Mouse (Mus musculus): ENCODE data around the gene Tmem201.
A peak's percentile ranks its signal among the peaks of the same experiment; 100 is the strongest.

Gene Tmem201

DNA sequence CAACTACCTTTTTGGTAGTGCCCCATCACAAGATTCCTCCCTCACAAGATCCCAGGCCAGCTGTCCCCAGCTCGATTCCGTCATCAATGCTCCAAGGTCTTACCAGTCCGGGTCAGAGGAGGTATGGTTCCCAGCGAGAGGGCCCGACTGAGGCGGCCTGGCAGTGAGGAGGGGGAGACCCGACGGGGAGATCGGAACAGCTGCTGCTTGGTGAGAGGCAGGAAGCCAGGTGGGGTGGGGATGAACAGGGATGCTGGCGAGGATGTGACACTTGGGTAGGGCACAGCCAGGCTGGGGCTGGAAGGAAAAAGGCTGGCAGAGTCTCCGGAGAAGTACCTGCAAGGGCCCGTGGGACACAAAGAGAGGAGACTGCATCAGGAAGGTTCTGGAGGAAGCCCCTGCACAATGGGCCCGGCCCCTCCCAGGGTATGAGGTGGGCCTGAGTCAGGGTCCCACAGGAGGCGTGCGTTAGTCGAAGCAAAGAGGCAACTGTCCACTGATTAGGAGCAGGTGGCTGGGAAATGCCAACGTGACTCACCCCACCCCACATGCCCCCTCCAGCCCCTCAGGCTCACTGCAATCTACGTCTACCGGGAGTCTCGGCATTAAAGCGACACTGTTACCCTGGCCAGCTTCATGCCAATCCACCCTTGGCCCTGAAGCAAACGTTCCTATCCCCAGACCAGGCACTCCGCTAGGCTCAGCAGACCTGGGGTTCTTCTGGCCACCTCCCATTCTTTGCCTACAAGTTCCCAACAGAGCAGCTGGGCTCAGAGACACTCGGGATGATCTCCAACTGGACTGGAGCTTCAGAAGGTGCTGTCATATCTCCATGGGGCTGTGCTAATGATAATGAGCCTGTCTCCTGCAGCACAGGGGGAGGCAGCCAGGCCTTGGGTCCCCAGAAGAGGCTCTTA lies 15.5 kb downstream of the Tmem201 start:
- no peak for DNase-seq (ENCODE audit: low spot score in 2 of 2)

DNA sequence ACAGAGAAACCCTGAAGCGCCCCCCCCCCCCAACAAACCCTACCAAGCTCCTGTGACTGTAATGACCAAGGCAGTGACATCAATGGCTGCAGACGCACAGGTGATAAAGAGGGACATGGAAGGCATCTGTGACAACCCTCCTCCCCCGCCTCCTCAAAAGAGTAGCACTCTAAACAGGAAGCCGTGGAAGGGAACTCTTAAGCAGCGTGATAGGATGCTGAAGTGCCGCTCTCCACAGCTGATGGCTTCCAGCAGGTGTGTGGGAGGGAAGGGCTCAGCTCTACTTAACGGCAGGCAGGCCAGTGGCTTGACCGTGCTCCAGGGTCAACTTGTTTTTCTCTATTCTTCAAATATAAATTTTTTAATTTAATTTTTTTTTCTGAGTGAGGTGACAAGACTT lies 16.7 kb downstream of the Tmem201 start:
- no peak for DNase-seq (ENCODE audit: low spot score in 2 of 2)

DNA sequence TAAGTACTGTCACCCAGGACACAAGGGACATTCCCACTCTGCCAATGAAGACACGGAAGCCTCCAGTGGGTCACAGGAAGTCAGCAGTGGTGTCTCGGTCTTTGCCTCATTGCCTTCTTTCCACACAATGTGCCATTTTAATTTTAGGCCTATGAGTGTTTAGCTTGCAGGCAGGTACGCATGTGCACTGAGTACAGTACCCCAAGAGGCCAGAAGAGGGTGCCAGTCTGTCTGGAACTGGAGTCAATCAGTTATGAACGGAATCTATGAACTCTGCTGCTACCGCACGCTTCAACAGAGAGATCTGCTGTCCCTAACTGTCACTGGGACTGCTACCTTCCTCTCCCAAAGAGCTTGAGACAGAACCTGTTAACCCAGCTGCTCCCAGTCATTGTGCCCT lies 18.2 kb downstream of the Tmem201 start:
- DNase-seq (ENCODE audit: low spot score in 2 of 2): peak in 1 of 2 experiments; percentile 46

DNA sequence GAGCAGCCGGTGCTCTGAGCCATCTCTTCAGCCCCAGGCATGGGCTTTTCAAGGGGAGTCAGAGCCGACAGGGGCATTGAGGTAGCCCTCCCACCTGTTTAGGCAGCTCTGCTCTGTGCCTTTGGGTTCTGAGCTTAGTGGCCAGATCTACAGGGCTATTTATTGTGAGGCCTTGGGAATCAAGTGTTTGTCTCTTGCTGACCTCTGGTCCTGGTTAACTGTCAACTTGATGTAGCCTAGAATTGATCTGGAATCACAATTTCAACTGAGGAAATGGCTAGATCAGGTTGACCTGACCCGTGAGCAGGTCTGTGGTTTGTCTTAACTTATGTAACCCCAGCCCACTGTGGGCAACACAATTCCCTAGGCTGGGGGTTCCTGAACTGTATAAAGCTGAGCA lies 23.3 kb downstream of the Tmem201 start:
- no peak for DNase-seq (ENCODE audit: low spot score in 2 of 2)

DNA sequence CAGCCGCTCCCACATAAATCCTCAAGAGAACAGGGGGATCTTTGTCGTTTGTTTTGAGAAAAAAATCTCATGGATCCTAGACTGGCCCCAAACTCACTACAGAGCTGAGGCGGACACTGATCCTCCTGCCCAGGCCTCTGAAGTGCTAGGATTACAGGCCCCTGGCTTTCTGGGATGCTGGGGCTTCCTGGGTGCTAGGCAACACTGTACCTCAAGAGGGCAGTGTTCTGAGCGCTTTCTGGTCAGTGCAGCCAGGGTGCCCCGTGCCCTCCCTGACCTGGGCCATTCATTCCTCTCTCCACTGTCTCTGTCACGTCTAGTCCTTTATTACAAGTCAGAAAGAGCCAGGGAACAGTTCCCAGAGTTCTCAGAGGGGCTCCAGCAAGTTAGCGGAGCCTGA lies 25.9 kb downstream of the Tmem201 start:
- peak in 1 of 2 experiments; percentile 47 for DNase-seq (ENCODE audit: low spot score in 2 of 2)

DNA sequence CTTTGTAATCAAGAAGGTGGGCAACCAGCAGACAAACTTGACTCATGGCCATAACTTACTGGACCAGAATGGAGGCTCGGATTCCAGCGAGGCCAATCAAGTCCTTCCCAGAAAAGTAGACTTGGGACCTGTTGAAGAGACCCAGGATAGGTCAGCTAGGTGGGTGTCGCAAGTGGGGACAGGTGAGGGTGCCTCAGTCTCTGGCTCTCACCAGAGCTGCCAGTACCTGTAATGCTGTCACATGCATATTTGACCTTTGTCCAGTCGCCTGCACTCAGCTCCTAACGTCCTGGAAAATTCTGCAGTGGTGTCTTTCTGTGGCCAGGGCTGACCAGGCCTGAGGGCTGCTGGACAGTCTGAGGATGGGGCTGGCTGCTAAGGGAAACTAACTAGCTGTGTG lies 26.4 kb downstream of the Tmem201 start:
- DNase-seq (ENCODE audit: low spot score in 2 of 2): no peak

DNA sequence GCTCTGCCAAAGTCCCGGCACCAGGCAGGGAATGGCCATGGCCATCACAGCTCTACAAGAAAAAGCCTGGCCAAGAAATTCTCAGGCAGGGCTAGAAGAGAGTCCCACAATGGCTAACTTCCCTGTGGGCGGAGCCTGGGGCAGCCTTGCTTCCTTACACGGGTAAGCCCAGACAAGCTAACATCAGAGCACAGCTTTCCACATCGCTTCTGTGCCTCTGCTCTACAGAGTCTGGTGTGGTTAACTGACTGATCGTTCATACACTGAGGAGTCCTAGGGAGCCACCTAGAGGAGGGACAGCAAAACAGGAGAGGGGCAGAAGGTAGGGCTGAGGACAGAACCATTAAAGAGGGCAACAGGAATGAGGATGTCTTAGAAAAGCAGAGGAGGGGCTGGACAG lies 27.3 kb downstream of the Tmem201 start:
- peak; percentile 70 to 75 for DNase-seq (ENCODE audit: low spot score in 2 of 2)

DNA sequence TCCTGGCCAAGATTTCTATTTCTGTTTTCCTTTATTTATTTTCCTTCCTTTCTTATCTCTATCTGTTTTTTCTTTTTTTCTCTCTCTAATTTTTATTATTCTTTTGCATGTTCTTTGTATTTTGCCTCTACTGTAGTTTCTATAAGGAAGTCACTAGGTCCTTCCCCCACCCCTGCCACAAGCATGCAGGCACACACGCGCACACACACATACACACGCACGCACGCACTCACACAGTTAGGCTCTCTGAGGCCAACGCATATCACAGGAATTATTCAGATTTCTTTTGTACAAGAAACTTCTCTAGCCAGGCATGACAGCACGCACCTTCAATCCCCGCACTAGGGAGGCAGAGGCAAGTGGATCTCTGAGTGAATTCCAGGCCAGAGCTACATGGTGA lies 31.9 kb downstream of the Tmem201 start:
- no peak for DNase-seq (ENCODE audit: low spot score in 2 of 2)

DNA sequence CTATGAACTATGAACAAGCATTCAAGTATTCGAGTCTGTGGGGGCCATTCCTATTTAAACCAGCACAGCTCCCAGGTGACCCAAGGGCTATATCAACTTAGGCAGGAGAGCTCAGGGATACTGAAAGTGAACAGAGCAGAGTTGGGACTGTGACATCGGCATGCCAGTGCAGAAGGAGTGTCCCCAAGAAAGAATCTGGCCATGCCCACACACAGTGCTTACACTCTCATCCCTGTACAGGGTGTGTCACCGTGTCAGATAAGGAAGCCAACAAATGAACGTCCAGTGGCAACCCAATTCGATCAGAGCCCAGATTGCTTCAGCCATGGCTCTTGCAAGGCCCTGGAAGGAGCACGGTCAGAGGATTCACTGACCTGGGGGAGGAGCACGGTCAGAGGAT lies 32.5 kb downstream of the Tmem201 start:
- DNase-seq (ENCODE audit: low spot score in 2 of 2): no peak

DNA sequence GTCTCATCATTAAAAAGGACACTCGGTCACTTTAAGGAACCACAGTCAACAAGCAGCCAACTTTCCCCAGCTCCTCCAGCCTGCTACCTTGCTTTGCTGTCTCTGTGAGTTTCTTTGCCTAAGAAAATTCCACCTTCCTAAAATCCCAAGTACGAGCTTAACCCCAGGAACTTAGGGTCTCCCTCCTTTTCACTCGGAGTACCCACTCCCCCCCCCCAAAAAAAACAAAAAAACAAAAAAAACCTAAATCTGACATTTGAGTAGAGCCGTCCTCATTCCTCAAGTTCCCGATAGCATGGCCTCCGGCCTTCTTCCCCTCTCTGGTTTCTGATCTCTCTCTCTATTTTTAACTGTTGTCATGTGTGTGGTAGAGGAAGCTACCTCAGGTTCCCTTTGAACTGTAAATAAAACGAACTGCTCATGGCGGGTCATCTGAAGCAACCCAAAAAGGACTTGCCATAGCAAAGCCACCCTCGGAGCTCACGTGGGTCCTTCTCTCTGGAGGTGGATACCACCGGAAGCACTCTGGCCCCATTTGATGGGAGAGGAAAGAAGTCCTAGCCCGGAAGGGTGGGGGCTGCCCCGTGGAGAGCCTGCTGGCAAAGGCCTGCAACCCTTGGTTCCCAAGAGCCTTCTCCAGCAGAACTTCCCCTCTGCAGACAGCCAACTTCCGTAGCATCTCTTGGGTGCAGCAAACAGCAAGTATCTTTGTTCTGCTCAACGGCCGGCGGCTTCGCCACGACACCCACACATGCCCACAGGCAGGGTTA lies 35.4 kb downstream of the Tmem201 start, which contains the start of gene Pik3cd:
Pik3cd (minus strand) TSS at position 362 of the 770 bp plus-strand sequence.
- peak; percentile 39 to 46 for DNase-seq (ENCODE audit: low spot score in 2 of 2)

DNA sequence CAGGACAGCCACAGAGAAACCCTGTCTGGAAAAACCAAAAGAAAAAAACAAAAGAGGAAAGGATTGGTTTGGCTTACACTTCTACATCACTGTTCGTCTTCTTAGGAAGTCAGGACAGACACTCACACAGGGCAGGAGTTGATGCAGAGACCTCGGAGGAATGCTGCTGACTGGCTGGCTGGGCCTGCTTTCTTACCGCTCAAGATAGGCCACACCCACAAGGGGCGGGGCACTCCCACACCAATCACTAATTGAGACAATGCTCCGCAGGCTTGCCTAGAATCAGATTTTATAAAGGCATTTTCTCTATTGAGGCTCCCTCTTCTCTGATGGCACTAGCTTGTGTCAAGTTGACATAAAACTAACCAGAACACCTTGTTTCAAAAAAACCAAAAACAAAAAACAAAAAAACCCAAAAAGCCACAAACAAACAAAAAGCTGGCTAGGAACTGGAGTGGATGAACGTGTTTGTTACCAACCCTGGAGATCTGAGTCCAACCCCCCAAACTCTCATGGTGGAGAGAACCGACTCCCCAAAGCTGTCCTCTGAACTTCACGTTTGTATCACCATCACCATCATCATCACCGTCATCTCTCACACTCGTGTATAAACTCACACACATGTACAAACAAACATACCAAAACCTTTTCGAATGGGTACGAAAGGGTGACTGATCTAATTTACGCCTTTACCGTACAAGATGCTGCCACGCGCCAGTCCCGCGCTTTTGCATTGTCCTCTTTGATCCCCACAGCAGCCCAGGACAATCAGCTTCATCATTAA lies 36.2 kb downstream of the Tmem201 start:
- DNase-seq (ENCODE audit: low spot score in 2 of 2): peak; percentile 66 to 71

DNA sequence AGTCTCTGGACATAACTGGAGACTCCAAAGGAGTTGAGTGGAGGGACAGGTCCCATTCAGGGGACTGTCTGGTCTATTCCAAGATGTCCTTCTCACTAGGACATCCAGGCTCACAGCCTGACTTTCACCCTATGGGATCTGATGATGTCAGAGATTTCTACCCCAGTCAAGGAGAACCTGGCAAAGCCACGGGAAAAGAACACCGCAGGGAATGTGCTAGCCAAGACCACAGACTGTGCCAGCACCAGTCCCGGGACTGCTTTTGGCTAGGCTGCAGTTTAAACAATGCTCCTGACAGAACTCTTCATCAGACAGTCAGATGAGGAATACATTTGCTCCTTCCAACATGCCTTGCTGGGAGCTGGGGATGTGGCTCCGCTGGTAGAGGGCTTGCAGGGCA lies 37.9 kb downstream of the Tmem201 start:
- DNase-seq (ENCODE audit: low spot score in 2 of 2): no peak

DNA sequence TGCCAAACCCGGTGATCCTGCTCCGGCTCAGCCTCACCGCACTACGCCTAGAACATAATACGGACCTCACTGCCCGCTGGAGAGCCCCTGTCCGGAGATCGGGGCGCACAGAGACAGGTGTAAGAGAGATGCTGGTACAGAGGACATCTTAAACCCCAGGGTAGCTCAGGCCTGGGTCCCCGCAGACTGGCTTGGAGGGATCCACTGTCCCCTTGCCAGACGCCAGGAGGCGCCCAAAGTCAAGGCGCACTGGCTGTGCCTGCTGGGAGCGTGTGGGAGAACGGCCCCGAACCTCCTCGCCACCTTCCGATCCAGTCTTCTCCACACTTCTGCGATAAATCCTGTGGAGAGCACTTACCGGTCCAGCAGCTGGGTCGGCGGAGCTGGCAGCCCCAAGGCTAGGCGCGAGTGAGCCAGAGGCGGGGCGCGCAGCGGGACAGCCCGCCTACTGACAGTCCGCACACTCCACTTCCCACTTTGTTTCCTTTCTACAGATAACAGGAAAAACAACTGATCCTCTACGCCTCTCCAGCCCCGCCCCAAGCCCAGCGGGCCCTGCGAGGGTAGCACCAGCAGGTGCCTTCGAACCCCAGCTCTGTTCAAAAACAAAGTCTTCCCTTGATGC lies 39.5 kb downstream of the Tmem201 start:
- peak; percentile 66 to 72 for DNase-seq (ENCODE audit: low spot score in 2 of 2)

DNA sequence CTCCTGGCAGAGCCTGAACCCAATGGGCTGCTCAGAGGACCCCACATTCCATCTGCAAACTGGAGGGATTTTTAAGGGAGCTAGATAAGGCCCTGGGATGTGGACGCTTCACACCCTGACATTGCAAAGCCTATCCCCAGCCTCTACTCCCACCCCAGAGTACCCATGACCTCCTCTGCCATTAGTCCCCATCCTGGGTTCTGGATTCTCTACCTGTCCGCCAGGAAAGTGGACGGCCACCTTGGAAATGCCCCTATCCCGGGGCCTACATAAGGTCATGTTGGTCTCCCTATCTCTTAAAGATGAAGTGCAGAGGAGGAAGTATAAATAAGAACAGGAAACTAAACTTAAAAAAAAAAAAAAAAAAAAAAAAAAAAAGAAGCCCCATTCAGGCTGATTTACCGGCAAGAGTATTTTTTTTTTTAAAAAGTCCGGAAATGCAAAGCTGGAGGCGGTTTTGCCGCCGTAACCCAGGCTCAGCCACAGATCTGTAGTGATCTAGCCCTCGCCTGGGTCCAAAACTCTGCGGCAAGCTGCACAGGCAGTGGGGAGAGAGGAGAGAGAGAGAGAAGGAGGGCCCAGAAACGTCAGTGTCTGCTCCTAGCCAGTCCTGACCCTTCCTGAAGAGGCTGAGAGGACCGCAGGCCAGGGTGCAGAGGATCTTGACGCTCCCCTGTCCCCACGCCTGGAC lies 40.2 kb downstream of the Tmem201 start:
- DNase-seq (ENCODE audit: low spot score in 2 of 2): peak; percentile 65

DNA sequence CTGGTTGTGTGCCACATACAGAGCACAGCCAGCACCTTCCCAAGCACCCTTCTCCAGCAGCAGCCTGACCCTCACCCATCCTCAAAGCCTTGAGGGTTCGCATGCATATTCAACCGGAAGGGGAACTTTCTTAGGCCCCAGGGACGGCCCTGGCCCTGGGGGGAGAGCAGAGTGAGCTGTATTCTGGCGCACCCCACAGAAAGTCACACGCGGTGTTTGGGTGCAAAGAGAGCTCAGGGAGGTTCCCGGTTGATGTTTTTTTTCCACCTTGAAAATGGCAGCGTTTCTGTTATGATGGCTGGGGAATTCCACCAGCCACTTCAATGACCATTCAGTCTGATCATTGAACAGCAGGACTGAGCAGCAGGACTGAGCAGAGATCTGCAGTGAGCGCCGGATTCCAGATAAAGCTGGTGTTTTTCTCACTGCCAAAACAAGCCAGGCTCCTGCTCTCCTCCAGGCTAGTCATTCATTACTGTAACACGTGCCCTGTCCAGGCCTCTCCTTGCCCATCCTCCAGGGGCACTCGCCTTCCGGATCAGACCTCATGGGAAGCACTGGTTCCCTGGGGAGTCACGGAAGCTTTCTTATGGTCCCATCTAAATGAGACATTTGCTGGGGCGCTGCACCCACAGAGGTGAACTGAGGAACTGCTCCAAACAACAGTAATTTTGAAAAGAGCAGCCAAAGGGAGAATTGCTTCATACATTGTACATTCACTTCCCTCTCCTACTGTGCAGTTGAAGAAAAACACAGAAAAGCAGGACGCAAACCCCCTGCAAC lies 41.5 kb downstream of the Tmem201 start:
- DNase-seq (ENCODE audit: low spot score in 2 of 2): peak in 1 of 2 experiments; percentile 30

DNA sequence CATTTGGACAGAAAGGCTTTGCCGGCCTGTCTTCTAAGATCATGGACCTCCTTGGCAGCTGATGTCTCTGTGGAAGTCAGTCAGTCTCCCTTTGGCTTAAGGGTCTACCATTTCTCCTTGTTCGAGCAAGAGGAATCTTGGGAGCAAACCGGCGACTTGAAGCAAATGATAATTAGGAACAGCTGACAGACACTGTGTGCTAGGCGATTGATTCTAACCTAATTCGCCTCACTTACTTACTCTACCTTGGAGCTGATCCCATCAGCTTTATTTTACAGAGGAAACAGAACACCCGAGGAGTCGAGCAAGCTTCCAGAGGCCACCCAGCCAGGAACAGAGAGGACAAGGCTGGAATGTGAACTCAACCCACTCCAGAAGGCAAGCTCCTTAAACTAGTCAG lies 46.5 kb downstream of the Tmem201 start:
- no peak for DNase-seq (ENCODE audit: low spot score in 2 of 2)

DNA sequence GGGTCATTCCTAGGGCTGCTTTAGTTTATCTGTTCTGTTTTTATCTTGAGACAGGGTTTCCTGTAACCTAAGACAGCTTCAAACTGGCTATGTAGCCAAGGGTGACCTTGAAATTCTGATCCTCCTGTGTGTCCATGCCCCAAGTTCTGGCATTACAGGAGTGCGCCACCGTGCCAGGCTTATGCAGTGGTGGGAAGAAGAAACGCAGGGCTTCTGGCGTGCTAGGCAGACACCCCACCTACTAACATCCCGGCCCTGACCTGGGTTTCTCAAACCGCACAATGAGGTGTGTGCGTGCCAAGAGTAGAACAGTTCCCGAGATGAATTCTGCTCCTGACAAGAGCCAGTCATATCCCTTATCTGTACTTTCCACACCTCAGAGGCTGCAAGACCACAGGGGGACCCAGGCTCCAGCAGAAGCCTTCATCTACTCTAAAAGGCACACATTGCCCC lies 47.0 kb downstream of the Tmem201 start:
- DNase-seq (ENCODE audit: low spot score in 2 of 2): no peak

DNA sequence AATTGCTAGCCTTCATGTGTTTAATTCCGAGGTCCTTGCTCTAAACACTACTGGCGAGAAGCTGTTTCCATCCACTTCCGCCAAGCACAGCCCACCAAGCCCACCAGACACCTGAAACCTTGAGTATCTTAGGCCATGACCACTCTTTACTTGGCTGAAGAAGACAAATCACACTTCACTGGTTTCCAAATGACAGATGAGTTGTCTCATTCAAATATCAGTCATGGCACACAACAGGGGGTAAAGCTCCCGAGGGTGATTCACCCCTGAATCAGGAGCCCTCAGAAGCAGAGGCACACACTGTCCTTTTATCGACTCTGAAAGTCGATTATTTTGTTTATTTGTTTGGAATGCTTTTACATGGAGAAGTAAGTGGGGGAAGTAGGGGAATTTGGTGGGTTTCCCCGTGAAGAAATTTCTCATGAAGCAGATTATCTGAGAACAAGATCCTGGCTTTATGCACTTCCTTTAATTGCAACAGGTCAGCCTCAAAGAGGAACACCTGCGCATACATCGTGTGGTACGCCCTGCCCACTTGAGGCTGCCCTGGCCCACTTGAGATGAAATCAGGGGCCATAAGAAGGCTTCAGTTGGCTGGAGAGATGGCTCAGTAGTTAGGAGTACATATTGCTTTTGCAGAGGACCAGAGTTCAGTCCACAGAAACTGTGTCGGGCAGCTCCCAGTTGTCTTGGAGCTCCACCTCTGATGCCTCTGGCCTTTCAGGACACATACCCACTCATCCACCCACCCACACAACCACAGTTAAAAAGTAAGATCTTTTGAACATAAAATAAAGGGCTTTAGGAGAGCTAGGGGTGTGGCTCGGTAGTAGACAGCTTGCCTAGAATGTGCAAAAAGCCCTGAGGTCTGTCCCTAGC lies 47.8 kb downstream of the Tmem201 start:
- DNase-seq (ENCODE audit: low spot score in 2 of 2): no peak

DNA sequence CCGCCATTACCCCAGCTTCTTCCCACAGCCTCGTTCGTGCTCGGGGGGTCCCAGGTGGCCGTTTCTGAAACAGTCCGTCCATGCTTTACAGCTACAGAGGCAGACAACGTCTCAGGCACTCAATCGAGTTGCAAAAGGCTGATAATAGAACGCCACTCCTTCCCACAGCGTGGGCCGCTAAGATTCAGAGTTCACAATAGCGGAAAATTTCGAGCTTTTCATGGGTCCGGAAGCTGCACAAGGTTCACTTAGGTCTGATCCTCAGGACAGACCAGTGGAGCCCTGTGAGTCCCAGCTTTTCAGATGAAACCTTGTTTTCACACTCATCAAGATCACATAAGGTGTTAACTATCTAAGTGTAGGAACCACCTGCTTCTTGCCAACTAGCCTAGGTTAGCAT lies 49.0 kb downstream of the Tmem201 start:
- no peak for DNase-seq (ENCODE audit: low spot score in 2 of 2)
